Mouse (Mus musculus) layer of hippocampus, adult 8-10 months (tissue): ENCODE data around the gene Tff2. TPM values are rescaled to one million over a fixed set of nuclear protein-coding genes. Genes with fewer than 3 reads are reported as not detected.
A peak's percentile ranks its signal among the peaks of the same experiment; 100 is the strongest.

Experiments used
- DNase-seq, 2 experiments: peaks; one replicate each; pipeline ENCODE4 v3.0.0; 2022; ENCODE audit warnings: low spot score in 2 of 2
- total RNA-seq, 4 experiments: library from RNA; stranded (reverse); gene quantifications; 2 replicates each; pipeline ENCODE4 v1.2.4; 2022

The Tff2 gene
- not detected for total RNA-seq

GRCm38 (mm10) chr17:31144040-31145037 lies at the start of gene Tff2:
Tff2 (minus strand) TSS chr17:31144282.
- DNase-seq, result no peak

GRCm38 (mm10) chr17:31193360-31193759 lies 49.3 kb upstream of the Tff2 start:
- DNase-seq, result no peak

- DNase-seq, result no peak
These were observed 48.6 kb upstream of the Tff2 start for GRCm38 (mm10) chr17:31192663-31193062.

GRCm38 (mm10) chr17:31191825-31192224 lies 47.7 kb upstream of the Tff2 start:
- DNase-seq, result no peak

- DNase-seq, result peak; percentile 41 to 67
These were observed 43.3 kb upstream of the Tff2 start for GRCm38 (mm10) chr17:31187370-31187769.

GRCm38 (mm10) chr17:31184269-31184990 lies 40.3 kb upstream of the Tff2 start:
- DNase-seq, result no peak

- DNase-seq, result peak; percentile 44 to 52
These were observed 39.3 kb upstream of the Tff2 start for GRCm38 (mm10) chr17:31183180-31183974.

- DNase-seq, result no peak
These were observed 37.4 kb upstream of the Tff2 start for GRCm38 (mm10) chr17:31181490-31181889.

- no peak for DNase-seq
These were observed 32.2 kb upstream of the Tff2 start for GRCm38 (mm10) chr17:31176321-31176720.

GRCm38 (mm10) chr17:31169796-31170195 lies 25.7 kb upstream of the Tff2 start:
- DNase-seq, result no peak

- no peak for DNase-seq
These were observed 21.0 kb upstream of the Tff2 start, which contains the start of gene Tff1 for GRCm38 (mm10) chr17:31165127-31165526. Tff1 (minus strand) TSS chr17:31165277.

- no peak for DNase-seq
These were observed 19.7 kb upstream of the Tff2 start for GRCm38 (mm10) chr17:31163821-31164220.

- DNase-seq, result no peak
These were observed 18.5 kb upstream of the Tff2 start for GRCm38 (mm10) chr17:31162607-31163006.

- no peak for DNase-seq
These were observed 16.2 kb upstream of the Tff2 start for GRCm38 (mm10) chr17:31160291-31160690.

- DNase-seq, result no peak
These were observed 13.8 kb upstream of the Tff2 start for GRCm38 (mm10) chr17:31157921-31158320.

GRCm38 (mm10) chr17:31153785-31154184 lies 9.7 kb upstream of the Tff2 start:
- no peak for DNase-seq

GRCm38 (mm10) chr17:31152966-31153499 lies 9.0 kb upstream of the Tff2 start:
- no peak for DNase-seq

- no peak for DNase-seq
These were observed 8.4 kb upstream of the Tff2 start for GRCm38 (mm10) chr17:31152512-31152911.

- no peak for DNase-seq
These were observed 1.9 kb upstream of the Tff2 start for GRCm38 (mm10) chr17:31145998-31146397.

GRCm38 (mm10) chr17:31142116-31142515 lies 2.0 kb downstream of the Tff2 start:
- no peak for DNase-seq

GRCm38 (mm10) chr17:31138398-31138797 lies 5.7 kb downstream of the Tff2 start:
- DNase-seq, result peak in 1 of 2 experiments; percentile 57
